Mouse (Mus musculus): ENCODE results near the gene Dohh. TPM values are rescaled to one million over a fixed set of nuclear protein-coding genes. Genes with fewer than 3 reads are reported as not detected.

Gene Dohh
- total RNA-seq, 2 experiments from 2014 or later, result 72.0 to 77.3 TPM

DNA sequence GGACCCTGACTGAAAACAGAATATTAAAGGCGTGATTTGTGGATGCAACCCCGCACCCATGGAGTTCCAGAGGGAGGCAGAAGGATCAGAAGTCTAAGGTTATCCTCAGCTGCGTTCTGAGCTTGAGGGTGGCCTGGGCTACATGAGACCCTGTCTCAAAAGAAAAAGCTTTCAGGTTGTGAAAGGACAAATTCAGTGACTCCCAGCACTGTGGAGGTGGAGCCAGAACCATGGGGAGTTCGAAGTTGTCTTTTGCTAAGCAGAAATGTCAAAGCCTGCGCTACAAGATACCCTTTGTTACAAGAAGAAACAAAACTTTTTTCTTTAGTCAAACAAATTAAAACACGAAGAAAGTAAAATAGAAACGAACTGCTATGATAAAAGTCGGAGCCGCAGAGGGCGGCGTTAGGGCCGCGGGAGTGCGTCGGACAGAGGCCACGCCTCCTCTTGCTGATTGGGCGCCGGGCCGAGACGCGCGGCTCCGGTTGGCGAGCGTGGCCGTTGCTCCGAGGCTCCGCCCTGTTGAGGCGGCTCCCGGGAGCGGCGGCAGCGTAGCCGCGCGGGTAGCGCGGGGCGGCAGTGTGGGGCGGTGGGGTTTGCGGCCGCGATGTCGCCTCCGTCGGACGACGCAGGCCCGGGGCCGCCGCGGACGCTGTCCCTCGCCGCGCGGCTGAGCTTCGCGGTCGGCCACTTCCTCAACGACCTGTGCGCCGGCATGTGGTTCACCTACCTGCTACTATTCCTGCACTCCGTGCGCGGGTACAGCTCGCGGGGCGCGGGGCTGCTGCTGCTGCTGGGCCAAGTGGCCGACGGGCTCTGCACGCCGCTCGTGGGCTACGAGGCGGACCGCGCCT, 27.0 kb upstream of the Dohh start, which contains the start of gene Mfsd12:
Gene Mfsd12, plus strand, starts transcription at position 501 of the 854 bp plus-strand sequence.
- peak; percentile 91 to 95 for DNase-seq (ENCODE audit: low spot score in 2 of 2)

DNA sequence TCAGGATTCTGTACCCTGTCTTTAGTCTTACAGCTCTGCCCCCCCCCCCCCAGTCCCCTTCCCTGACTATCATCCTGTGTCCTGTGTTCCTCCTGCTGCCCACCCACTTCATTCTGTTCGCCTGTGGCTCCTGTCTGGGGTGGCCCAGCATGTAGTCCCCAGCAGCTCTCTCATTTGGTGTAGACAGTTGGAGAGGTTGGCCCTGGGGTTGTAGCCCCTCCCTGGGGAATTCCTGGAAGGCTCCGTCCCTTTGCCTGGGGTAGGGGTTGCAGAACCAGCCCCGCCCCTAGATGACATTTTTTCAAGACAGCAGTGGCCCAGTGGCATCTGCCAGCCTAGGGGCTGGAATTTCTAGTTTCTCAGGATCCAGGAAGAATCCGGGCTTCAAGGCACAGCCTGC, 26.0 kb upstream of the Dohh start:
- DNase-seq (ENCODE audit: low spot score in 2 of 2), result no peak

DNA sequence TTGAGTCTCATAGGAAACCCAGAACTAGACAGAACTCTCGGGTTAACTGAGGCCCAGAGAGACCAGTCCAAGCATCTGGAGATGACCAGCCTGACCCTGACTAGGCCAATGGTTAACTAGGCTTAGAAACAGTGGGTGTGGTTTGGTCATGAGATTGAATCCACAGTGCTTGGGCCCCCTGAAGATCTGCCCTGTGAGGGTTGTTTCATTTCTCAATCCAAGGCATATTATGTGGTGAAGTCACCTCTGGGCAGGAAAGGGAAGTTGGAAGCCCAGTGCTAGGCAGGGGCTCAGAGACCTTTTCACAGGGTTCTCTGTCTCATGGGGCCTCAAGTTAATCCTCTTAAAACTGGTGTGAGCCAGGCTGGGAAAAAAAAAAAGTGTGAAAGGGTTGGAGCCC, 25.4 kb upstream of the Dohh start:
- no peak for DNase-seq (ENCODE audit: low spot score in 2 of 2)

DNA sequence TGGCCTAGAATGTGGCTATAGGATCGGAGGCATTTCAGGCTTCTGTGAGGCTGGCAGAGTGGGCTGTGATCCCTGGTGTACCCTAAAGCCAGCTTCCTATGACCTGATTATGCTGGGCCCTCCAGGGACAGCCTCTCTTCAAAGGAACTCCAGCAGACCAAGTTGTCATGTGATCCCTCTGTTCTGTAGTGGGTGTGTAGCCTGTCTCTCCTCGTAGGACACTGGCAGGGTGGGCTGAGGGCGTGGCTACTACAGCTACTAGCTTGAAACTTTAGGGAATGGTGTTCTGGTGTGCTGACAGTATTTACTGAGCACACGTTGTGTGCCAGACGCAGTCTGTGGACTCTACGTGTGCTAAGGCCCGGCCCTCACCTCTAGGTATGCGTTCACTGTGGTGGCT, 23.5 kb upstream of the Dohh start:
- no peak for DNase-seq (ENCODE audit: low spot score in 2 of 2)

DNA sequence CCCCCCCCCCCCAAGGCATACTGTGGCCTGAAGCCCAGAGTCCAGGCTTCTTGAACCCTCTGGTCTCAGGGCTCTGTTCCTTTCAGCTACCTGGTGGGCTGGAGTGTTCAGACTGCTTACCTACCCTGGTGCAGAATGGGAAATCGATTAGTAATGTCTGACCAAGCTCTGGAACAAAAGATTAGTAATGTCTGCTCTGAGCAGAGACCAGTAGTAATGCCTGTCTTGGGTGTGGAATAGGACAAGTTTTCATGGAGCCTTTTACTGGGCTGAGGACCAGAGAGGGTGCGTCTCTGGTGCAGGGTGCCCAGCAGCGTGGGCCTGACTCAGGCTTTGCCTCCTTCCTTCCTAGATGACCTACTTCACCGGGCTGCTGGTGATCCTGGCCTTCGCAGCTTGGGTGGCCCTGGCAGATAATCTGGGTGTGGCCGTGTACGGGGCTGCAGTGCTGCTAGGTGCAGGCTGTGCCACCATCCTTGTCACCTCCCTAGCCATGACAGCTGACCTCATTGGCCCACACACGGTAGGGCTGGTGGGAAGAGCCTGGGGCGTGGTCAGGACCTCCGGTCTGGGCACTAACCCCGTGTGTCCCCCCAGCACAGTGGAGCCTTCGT, 21.8 kb upstream of the Dohh start:
- no peak for DNase-seq (ENCODE audit: low spot score in 2 of 2)

DNA sequence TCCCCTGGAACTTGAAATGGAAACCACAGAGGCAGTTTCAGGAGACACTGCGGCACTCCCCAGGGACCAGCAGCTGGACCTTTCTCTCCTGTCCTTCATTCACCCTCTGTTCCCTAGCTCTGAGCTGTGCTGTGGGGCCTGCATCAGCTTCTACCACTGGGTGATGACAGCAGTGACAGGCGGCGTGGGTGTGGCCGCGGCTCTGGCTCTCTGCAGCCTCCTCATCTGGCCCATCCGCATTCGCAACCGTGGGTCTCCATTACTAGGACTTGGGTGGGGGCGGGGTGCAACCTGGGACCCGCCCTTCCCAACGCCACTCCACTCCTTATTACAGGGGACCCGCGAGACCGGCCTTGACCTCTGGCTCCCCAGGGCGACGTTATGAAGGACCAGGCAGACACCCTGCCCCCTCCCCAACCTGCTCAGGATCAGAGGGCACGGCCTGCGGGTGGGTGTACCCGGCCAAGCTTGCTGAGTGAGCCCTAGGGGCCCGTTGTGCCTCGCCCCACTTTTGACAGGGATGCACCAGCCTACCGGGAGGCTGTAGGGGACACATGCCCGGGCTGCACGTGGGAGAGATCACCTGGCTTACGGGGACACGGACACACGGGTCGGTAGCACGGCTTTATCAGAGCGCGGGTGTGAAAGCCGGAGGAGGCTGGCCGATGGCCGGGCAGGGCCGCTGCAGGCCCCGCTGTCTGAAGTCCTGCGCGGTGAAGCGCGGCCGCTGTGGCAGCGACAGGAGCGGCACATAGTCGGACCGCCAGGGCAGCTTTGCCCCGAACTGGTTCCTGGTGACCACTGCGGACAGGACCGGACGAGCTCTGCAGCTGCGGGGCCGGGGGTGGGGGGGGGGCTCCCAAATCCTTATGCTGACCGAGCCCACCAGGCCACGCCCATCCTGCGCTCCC, 20.5 kb upstream of the Dohh start:
- no peak for DNase-seq (ENCODE audit: low spot score in 2 of 2)

DNA sequence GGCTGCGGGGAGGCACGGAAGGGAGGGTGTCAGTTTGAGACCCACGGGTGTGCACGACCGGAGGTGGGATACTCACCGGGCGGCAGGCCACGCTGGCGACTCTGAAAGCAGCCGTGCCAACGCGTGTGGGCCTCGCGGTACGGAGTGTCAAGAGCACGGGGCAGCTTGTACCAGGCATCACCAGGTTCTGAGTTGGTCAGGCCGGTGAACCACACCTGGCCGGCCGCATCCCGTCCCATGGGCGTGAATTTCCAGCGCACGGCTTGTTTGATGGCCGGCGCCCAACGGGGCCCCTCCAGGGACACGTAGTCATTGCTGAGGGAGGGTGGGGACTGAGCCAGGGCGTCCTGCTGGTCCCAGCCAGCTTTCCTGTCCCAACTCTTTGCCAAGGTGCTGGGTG, 19.6 kb upstream of the Dohh start:
- DNase-seq (ENCODE audit: low spot score in 2 of 2), result no peak

DNA sequence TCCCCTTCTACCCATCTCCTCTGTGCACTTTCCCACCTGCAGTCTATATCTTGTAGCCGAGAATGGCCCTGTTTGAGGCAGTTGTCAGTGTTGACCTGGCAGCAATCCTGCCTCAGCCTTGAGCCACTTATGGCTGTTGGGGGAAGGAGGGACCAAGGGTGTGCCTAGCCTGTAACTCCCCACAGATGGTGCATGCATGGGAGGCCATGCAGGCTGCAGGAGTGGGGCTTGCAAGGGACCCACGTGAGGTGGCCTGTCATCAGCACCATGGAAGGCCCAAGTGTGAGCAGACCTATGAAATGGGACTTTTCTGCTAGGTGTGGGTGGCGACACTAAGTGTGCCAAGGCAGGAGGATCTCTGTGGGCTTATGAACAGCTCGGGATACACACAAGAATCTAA, 19.2 kb upstream of the Dohh start:
- DNase-seq (ENCODE audit: low spot score in 2 of 2), result no peak

DNA sequence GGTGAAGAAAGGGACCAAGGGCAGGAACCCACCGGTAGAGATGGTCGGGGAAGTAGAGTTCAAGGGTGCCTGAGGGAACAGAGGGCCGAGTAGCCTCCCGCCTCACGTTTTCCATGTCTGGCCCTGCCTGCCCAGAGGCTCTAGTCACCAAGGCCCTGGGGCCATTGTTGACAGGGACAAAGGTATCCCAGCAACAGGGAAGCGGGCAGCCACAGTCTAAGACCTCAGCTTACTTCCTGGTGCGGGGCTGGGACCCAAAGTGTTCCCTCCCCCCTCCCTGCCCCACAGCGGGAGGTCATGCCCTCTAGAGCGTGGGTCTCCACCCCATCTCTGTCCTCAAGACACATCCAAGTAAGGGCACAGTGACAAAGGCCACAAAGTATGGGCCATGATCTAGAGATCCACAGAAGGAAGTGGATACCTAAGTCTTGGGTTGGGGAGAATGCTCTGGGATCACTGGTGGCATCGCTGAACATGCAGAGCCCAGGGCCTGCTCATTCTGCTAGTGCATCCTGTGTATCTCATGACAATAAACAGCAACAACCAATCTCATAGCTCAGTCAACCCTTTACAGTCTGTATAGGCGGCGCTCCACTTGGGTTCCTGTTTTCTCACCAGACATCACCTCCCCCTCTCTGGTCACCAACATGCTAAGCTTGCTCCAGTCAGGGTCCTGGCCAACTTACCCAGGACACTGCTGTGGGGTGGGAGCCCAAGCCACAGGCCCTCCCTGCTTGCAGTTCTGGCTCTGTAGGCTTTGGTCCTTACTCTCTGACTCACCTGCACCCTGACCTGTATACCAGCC, 18.4 kb upstream of the Dohh start, which contains the start of gene 4930404N11Rik:
Gene 4930404N11Rik, minus strand, starts transcription at position 145 of the 805 bp plus-strand sequence.
- no peak for DNase-seq (ENCODE audit: low spot score in 2 of 2)

DNA sequence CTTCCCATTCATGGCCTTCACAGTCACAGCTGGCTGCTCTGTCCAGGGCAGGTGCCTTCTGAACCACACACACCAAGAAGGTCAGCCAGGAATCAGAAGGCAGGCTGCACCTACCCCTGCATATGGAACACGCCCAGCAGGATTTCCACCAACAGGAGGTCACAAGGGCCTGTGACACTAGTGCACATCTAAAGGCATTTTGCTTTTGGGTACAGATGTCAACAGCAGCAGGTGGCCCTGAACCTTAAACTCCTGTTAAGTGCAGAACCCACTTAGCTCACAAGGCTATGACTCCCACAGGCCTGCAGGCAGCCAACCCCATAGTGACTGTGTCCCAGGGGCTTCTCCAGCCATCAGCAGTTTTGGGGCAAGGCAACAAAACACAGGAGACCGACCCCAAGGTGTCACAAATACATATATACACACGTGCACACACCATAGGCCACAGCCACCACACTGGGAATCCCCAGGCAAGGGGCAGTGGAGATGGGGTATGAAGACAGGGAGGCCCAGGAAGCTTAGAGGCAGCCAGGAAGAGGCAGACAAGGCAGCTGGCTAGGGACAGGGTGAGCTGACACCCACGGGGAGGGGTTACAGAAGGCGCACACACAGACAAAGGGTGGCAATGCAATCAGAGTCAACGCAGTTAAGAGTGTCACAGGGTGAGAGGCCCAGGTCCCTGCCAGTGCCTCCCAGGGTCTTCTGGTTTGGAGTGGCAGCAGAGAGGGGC, 17.6 kb upstream of the Dohh start:
- DNase-seq (ENCODE audit: low spot score in 2 of 2), result no peak

DNA sequence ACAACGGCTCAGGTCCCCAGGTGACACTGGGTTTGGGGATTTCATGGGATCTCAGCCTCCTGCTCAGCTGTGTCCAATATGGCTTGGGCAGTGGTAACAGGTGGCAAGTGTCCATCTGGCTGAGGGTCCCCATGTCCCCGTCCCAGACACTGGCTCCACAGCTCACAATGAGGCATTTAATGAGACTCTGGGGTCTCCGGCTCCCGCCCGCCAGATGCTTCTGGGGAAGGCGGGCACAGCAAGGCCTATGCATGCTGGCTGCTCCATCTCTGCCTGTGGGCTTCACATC, 17.1 kb upstream of the Dohh start:
- DNase-seq (ENCODE audit: low spot score in 2 of 2), result no peak

DNA sequence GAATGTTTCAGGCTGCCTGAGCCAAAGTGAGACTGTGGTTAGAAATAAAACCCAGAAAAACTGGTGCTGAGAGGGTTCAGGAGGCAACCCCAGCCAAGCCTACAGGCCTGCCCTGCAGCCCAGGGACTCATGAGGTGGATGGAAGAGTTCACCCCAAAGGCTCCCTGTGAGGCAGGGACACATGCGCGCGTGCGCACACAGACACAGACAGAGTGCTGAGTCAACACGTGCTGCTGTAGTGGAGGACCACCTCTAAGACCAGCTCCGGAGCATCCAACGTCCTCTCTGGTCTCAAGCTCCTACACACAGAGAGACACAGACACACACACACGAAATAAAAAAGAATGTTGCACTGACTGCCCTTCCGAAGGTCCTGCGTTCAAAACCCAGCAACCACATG, 8.9 kb upstream of the Dohh start:
- DNase-seq (ENCODE audit: low spot score in 2 of 2), result no peak

DNA sequence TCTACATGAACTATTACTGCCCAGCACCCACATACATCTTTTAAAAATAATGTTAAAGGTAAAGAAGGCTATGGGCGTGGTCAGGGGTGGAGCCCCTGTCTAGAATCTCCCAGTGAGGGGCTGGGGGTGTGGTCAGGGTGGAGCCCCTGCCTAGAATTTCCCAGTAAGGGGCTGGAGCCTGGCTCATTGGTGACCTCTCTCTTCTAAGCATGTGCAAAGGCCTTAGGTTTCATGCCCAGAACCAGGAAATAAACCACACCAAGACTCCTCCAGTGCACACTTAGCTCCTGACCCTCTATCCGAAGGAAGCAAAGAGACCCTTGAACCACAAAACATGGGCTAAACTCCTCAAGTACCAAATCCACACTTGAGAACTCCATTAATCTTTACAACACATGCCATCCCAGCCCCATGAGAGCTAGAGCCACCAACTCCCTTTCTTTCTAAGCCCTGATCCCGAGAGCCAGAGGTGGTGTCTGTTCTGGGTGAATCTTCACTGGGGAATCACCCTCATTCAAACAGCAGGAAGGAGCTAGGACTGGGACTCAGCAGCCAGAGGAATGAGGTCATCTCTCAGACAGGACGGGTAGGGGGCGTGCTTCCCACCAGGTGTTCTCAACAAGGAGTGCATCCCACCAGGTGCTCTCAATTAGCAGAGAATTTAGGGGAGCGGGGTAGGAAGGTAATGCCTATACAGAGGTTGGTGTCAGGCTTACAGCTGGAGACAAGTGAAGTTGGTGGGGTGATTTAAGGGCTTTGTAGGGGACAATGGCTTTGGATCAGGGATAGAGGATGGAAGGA, 7.5 kb upstream of the Dohh start:
- no peak for DNase-seq (ENCODE audit: low spot score in 2 of 2)

DNA sequence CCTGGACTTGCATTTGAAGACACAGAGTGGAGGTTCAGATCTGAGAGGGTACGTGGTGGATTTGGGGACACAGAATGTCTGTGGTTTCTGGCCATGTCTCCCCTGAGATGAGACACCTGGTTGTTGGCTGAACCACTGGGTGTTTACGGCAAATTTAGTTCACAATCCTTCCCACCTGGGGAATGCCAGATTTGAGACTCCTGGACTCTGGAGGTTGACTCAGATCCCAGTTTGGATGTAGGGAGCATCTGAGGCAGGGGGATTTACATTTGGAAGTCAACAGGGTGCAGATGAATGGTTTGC, 6.9 kb upstream of the Dohh start:
- no peak for DNase-seq (ENCODE audit: low spot score in 2 of 2)

DNA sequence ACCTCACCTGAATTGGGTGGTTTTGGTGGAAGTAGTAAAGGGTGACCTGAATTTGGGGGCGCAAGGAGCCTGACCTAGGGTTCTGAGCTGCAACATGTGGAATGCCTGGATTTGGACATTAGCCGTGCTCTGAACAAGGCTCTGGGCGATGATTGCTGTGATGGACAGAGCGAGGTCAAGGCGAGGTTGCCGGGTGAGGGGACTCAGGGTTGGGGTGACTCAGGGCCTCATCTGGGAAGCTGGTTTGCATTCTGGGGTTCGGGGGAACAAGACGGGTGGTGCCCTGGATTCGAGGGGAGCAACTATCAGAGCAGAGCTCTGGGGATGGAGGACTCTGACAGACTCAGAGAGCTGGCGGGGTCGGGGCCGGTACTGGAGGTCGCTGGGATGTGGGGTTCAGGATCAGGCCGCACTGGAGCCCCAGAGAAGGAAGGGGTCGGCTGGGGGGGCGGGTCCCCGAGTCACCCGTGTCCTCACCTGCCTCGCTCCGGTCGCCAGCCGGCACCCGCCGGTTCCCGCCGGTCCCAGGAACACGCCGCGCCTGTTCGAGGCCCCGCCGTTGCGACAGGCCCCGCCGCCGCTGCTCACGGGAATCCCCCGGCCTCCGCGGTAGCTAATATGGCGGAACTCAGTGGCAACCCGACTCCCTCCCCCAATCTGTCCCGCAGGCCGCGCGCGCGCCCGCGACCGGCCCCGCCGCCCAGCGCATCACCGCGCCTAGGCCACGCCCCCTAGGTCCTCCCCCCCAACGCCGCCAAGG, 6.3 kb upstream of the Dohh start, which contains the start of gene Fzr1:
Gene Fzr1, minus strand, starts transcription at position 724 of the 760 bp plus-strand sequence.
- no peak for DNase-seq (ENCODE audit: low spot score in 2 of 2)

DNA sequence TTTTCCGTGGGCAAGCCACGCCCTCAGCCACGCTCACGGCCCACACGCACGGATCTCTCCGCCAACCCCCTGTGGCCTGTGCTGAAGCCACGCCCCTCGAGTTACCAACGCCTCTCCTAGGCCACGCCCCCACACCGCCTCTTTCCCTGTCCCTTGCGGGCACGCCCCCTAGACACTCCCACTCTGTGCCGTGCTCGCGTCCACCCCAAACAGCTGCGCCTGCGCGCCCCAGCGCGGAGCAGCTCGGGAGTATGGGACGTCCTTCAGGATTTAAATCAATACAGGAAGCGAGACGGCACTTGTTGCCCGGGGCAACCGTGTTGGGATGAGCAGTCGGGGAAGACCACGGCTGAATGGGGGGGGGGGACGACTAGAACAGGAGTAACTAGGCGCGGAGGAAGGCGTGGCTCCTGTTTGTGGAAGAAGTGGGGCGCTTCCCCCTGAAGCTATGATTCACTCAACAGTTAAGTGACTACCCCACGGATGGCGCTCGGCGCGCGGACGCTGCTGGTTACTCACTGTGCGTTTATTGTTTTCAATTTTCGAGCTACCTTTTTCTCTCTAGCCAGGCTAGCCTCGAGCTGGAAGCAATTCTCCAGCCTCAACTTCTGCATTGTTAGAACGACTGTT, 5.6 kb upstream of the Dohh start:
- peak; percentile 100 for DNase-seq (ENCODE audit: low spot score in 2 of 2)

DNA sequence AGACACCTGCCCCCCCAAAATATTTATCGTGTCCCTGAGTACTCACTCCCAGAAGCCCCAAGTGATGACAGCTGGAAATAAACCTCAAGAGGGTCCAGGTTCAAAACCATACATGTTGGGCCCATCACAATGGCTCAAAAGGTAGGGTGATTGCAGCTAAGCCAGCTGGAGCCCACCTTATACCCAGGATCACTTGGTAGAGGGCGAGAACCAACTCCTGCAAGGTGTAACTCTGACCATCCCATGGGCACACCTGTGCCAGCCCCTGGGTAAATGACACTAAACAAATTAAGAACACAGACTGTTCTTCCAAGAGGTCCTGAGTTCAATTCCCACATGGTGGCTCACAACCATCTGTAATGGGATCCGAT, 5.1 kb upstream of the Dohh start:
- DNase-seq (ENCODE audit: low spot score in 2 of 2), result no peak

DNA sequence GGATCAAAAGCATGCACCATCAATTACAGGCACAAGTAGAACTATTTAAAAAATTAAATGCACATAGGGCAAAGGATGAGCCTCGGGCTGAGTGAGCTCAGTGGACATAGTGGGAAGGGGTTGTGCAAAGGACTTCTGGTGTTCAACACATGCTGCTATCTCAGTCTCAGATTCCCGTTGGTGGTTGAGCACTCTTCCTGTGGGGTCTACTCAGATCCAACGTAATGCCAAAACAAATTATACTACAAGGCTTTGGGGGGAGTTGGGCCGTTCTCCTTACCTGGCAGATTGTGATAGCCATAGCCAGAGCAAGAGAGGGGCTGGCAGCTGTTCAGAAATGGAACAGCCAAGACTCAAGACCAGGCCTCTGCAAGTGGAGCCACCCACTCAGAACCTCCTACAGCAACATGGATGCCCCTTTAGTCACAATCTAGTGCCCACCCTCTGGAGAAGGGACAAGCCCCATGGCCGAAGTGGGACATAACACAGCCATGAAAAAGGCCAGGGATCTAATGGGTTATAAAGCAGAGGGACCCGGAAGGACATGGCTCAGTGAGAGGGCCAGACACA, 4.3 kb upstream of the Dohh start:
- no peak for DNase-seq (ENCODE audit: low spot score in 2 of 2)

All from layer of hippocampus, postnatal 10 days (tissue).